Mouse (Mus musculus) brain, adult 2 months (tissue): Measurements from ENCODE around the gene Pitpnc1.
A peak's percentile ranks its signal among the peaks of the same experiment; 100 is the strongest.

ENCODE experiments used
- DNase-seq: peaks from one replicate; pipeline ENCODE4 v3.0.0; 2011; ENCODE audit warnings: low read depth, low spot score

The Pitpnc1 gene

GRCm38 (mm10) chr11:107408886-107409285, 61.6 kb downstream of the Pitpnc1 start:
- DNase-seq: no peak

GRCm38 (mm10) chr11:107407698-107408097, 62.8 kb downstream of the Pitpnc1 start:
- DNase-seq: no peak

GRCm38 (mm10) chr11:107405606-107406333, 64.7 kb downstream of the Pitpnc1 start:
- no peak for DNase-seq

GRCm38 (mm10) chr11:107403309-107403708, 67.2 kb downstream of the Pitpnc1 start:
- no peak for DNase-seq

GRCm38 (mm10) chr11:107401839-107402590, 68.5 kb downstream of the Pitpnc1 start:
- DNase-seq: no peak

GRCm38 (mm10) chr11:107400826-107401225, 69.7 kb downstream of the Pitpnc1 start:
- no peak for DNase-seq

- DNase-seq: no peak
Measured at GRCm38 (mm10) chr11:107400005-107400404, 70.5 kb downstream of the Pitpnc1 start.

- no peak for DNase-seq
Measured at GRCm38 (mm10) chr11:107397326-107397998, 73.0 kb downstream of the Pitpnc1 start.

GRCm38 (mm10) chr11:107394245-107394644, 76.3 kb downstream of the Pitpnc1 start:
- no peak for DNase-seq

GRCm38 (mm10) chr11:107393828-107394165, 76.7 kb downstream of the Pitpnc1 start:
- DNase-seq: peak; percentile 68

GRCm38 (mm10) chr11:107393154-107393827, 77.2 kb downstream of the Pitpnc1 start:
- DNase-seq: peak; percentile 44

- DNase-seq: no peak
Measured at GRCm38 (mm10) chr11:107390540-107390939, 80.0 kb downstream of the Pitpnc1 start.

GRCm38 (mm10) chr11:107390001-107390400, 80.5 kb downstream of the Pitpnc1 start:
- peak; percentile 39 for DNase-seq

- DNase-seq: no peak
Measured at GRCm38 (mm10) chr11:107386481-107386880, 84.0 kb downstream of the Pitpnc1 start.

- DNase-seq: no peak
Measured at GRCm38 (mm10) chr11:107385306-107385705, 85.2 kb downstream of the Pitpnc1 start.

- DNase-seq: no peak
Measured at GRCm38 (mm10) chr11:107383985-107384384, 86.5 kb downstream of the Pitpnc1 start.

GRCm38 (mm10) chr11:107379965-107380364, 90.5 kb downstream of the Pitpnc1 start:
- no peak for DNase-seq

- peak; percentile 98 for DNase-seq
Measured at GRCm38 (mm10) chr11:107379089-107379845, 91.2 kb downstream of the Pitpnc1 start.

- no peak for DNase-seq
Measured at GRCm38 (mm10) chr11:107377326-107377725, 93.2 kb downstream of the Pitpnc1 start.

- peak; percentile 62 for DNase-seq
Measured at GRCm38 (mm10) chr11:107376272-107376671, 94.2 kb downstream of the Pitpnc1 start.

GRCm38 (mm10) chr11:107375816-107376215, 94.7 kb downstream of the Pitpnc1 start:
- no peak for DNase-seq
